Mouse (Mus musculus): ENCODE measurements at regions not wholly inside any gene's neighbourhood (a gene's known extent, or its start where the extent isn't known, plus 50 kb on each side); places are given as distances from the start of the nearest gene placed in this dataset.

DNA sequence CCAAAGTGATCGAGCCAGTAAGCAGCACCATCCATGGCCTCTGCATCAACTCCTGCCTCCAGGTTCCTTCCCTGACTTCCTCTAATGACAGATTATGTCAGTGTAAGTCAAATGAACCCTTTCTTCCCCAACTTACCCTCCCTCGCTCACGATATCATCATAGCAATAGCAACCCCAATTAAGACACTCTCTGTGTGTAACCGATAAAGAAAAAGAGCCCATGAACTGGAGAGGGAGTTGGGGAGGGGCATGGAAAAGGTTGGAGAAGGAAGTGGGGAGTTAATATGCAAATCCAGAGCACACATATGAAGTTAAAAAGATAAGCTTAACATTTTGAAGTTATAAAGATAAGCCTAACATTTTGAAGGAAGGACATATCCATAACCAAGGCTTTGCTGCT, 65.6 kb upstream of the Bach2 start:
- Histone ChIP-seq H3K9ac (no peak overlapping the region), H3K4me1 (peaks cover 8% of the 10 kb centered on the region; the same call in 1 of the 2 replicates), H3K9me3 (no peaks in the 10 kb centered on the region), H3K27me3 (replicated peaks) (no peaks in the 10 kb centered on the region), H3K27ac (no peak overlapping the region), H3K36me3 (replicated peaks) (no peaks in the 10 kb centered on the region), H3K4me3 (no peak overlapping the region), H3K4me2 (no peak overlapping the region)
- no peak for ATAC-seq (replicated peaks)
- WGBS: 87% methylated on average over 4 of the region's 4 CpGs

GRCm38 (mm10) chr4:32174771-32175170, 63.8 kb upstream of the Bach2 start:
- Histone ChIP-seq H3K4me2 (no peak overlapping the region), H3K36me3 (replicated peaks) (no peaks in the 10 kb centered on the region), H3K27ac (no peak overlapping the region), H3K4me3 (no peak overlapping the region), H3K27me3 (replicated peaks) (no peaks in the 10 kb centered on the region), H3K9me3 (no peaks in the 10 kb centered on the region), H3K4me1 (peaks cover 8% of the 10 kb centered on the region; the same call in 1 of the 2 replicates), H3K9ac (no peak overlapping the region)
- WGBS: 78% methylated on average over 7 of the region's 7 CpGs
- no peak for ATAC-seq (replicated peaks)

- no peaks in the 10 kb centered on the region for H3K9me3 ChIP-seq
- peaks cover 8% of the 10 kb centered on the region; the same call in 1 of the 2 replicates for H3K4me1 ChIP-seq
- no peaks in the 10 kb centered on the region for H3K27me3 ChIP-seq (replicated peaks)
- no peak overlapping the region for H3K4me3 ChIP-seq
- 77% methylated on average over 7 of the region's 7 CpGs for WGBS
- ATAC-seq (replicated peaks): no peak
- no peak overlapping the region for H3K27ac ChIP-seq
- H3K9ac ChIP-seq: no peak overlapping the region
- no peaks in the 10 kb centered on the region for H3K36me3 ChIP-seq (replicated peaks)
- no peak overlapping the region for H3K4me2 ChIP-seq
Measured at GRCm38 (mm10) chr4:32175231-32175630, 63.4 kb upstream of the Bach2 start.

GRCm38 (mm10) chr4:32175853-32176448, 62.7 kb upstream of the Bach2 start:
- Histone ChIP-seq H3K4me1 (peaks cover 8% of the 10 kb centered on the region; the same call in 1 of the 2 replicates), H3K4me3 (no peak overlapping the region), H3K36me3 (replicated peaks) (no peaks in the 10 kb centered on the region), H3K27ac (no peak overlapping the region), H3K9ac (no peak overlapping the region), H3K27me3 (replicated peaks) (no peaks in the 10 kb centered on the region), H3K4me2 (no peak overlapping the region), H3K9me3 (no peaks in the 10 kb centered on the region)
- WGBS: 60% methylated on average over 6 of the region's 6 CpGs
- ATAC-seq (replicated peaks): no peak

GRCm38 (mm10) chr4:32176449-32177135, 62.0 kb upstream of the Bach2 start:
- H3K27ac ChIP-seq: no peak overlapping the region
- no peak for ATAC-seq (replicated peaks)
- no peaks in the 10 kb centered on the region for H3K36me3 ChIP-seq (replicated peaks)
- H3K9me3 ChIP-seq: no peaks in the 10 kb centered on the region
- 31% methylated on average over 4 of the region's 4 CpGs for WGBS
- H3K4me1 ChIP-seq: peaks cover 8% of the 10 kb centered on the region; the same call in 1 of the 2 replicates
- H3K4me2 ChIP-seq: no peak overlapping the region
- H3K4me3 ChIP-seq: no peak overlapping the region
- H3K27me3 ChIP-seq (replicated peaks): no peaks in the 10 kb centered on the region
- H3K9ac ChIP-seq: no peak overlapping the region

DNA sequence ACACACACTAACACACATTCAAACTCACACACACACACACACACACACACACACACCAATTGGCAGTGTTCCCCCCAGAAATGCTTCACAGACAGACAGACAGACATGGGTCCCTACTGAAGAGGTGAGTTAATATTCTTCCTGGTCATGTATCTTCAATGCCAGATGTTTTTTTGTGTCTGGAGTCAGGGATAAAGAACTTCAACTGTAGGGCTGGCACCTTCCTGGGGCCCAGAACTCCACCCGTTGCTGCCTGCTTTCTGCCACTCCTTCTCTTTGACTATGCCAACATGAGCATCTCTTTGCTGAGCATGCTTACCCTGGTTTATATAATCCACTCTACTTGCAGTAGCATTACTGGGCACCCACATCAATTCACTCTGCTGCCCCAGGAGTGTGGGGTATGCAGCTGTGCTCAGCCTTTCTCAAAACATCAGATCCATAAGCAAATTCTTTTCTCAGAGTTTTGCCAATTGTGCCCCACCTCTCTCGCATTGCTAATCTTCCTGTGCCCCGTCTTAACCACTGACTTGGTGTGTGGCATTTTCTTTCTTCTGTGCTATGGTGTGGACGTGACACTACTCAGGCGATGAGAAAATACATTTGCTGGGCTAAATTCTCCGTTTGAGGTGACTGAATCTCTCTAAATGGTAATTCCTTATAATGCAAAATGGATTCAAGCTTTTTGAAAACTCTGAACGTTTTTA, 60.5 kb upstream of the Bach2 start:
- no peaks in the 10 kb centered on the region for H3K9me3 ChIP-seq
- H3K27ac ChIP-seq: no peak overlapping the region
- no peaks in the 10 kb centered on the region for H3K36me3 ChIP-seq (replicated peaks)
- H3K9ac ChIP-seq: no peak overlapping the region
- H3K4me3 ChIP-seq: no peak overlapping the region
- WGBS: 79% methylated on average over 7 of the region's 7 CpGs
- ATAC-seq (replicated peaks): no peak
- peaks cover 8% of the 10 kb centered on the region; the same call in 1 of the 2 replicates for H3K4me1 ChIP-seq
- no peak overlapping the region for H3K4me2 ChIP-seq
- H3K27me3 ChIP-seq (replicated peaks): no peaks in the 10 kb centered on the region

DNA sequence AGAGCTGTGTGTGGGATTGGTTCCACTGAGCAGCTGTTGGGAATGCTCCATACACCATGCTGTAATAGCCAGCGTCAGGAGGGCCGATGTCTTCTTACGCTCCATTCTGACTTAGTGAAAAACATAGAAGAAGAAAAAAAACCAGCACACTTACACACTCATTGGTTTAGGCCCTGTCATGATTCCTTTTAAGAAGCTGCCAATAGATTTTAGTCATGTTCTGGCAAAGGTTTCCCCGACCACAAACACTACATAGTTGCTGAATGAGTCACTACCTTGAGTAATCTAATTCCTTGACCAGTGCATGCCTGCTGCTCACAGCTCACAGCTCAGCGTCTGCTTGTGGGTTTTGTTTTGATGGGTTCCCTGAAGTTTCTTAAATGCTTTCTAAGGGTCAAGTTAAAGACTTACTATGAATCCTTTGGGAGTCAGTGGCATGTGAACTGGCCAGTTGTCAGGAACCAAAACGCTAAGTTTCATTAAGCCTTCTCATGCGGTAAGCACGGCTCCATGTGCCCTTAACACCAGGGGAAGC, 58.8 kb upstream of the Bach2 start:
- Histone ChIP-seq H3K9ac (no peak overlapping the region), H3K4me2 (no peak overlapping the region), H3K9me3 (no peaks in the 10 kb centered on the region), H3K27me3 (replicated peaks) (no peaks in the 10 kb centered on the region), H3K27ac (no peak overlapping the region), H3K4me3 (no peak overlapping the region), H3K4me1 (peaks cover 8% of the 10 kb centered on the region; the same call in 1 of the 2 replicates), H3K36me3 (replicated peaks) (no peaks in the 10 kb centered on the region)
- ATAC-seq (replicated peaks): no peak
- 56% methylated on average over 8 of the region's 8 CpGs for WGBS

DNA sequence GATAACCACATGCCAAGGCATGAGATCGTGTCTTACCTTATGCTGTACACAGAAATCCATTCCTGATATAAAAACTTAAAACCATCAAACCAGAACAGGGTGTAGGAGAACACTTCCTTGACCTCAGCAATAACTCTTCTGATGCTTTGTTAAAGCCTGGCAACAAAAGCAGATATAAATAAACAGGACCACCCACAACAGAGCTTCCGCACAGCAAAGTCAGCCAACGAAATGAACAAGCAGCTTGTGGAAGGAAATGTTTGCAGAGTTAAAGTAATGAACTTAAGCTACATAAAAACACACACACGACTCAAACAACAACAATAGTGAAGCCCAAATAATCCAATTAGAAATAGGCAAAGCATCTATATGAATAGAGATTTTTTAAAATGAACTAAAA, 54.8 kb upstream of the Bach2 start:
- Histone ChIP-seq H3K4me2 (no peak overlapping the region), H3K9me3 (no peaks in the 10 kb centered on the region), H3K36me3 (replicated peaks) (no peaks in the 10 kb centered on the region), H3K9ac (no peak overlapping the region), H3K4me3 (no peak overlapping the region), H3K27me3 (replicated peaks) (no peaks in the 10 kb centered on the region), H3K27ac (no peak overlapping the region), H3K4me1 (peaks cover 2% of the 10 kb centered on the region; the same call in 1 of the 2 replicates)
- ATAC-seq (replicated peaks): no peak
- 82% methylated on average over 4 of the region's 4 CpGs for WGBS

GRCm38 (mm10) chr4:32185986-32186385, 52.6 kb upstream of the Bach2 start:
- H3K4me3 ChIP-seq: no peak overlapping the region
- H3K9ac ChIP-seq: no peak overlapping the region
- H3K27me3 ChIP-seq (replicated peaks): no peaks in the 10 kb centered on the region
- 82% methylated on average over 10 of the region's 10 CpGs for WGBS
- peaks cover 3% of the 10 kb centered on the region; the same call in 1 of the 2 replicates for H3K4me1 ChIP-seq
- H3K9me3 ChIP-seq: no peaks in the 10 kb centered on the region
- H3K4me2 ChIP-seq: no peak overlapping the region
- ATAC-seq (replicated peaks): no peak
- no peak overlapping the region for H3K27ac ChIP-seq
- no peaks in the 10 kb centered on the region for H3K36me3 ChIP-seq (replicated peaks)

DNA sequence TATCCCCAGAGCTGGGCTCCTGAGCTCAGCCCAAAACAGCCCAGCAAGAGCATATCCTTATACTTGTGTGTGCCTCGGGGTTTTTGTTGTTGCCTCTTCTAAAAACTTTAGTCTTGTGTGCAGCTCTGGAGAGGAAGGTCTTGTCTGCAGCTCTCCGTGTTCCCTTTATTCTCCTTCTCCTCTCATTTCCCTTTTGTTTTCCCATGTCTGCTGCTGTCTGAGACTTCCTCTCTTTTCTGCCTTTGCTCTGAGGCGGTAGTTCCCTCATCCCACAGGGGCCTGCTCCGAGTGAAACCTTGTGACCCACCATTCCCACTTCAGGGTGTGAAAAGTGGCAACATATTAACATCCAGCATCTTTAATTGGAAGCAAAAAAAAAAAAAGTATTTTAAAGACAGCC, 51.5 kb upstream of the Bach2 start:
- Histone ChIP-seq H3K4me1 (peaks cover 3% of the 10 kb centered on the region; the same call in 1 of the 2 replicates), H3K4me3 (no peak overlapping the region), H3K9ac (no peak overlapping the region), H3K9me3 (no peaks in the 10 kb centered on the region), H3K27me3 (replicated peaks) (no peaks in the 10 kb centered on the region), H3K4me2 (no peak overlapping the region), H3K27ac (no peak overlapping the region), H3K36me3 (replicated peaks) (no peaks in the 10 kb centered on the region)
- ATAC-seq (replicated peaks): no peak
- 57% methylated on average over 4 of the region's 4 CpGs for WGBS

- Histone ChIP-seq H3K4me1 (peaks cover 3% of the 10 kb centered on the region; the same call in 1 of the 2 replicates), H3K27ac (no peak overlapping the region), H3K4me3 (no peak overlapping the region), H3K36me3 (replicated peaks) (no peaks in the 10 kb centered on the region), H3K4me2 (no peak overlapping the region), H3K9me3 (no peaks in the 10 kb centered on the region), H3K9ac (no peak overlapping the region), H3K27me3 (replicated peaks) (no peaks in the 10 kb centered on the region)
- WGBS: 86% methylated on average over 1 of the region's 1 CpGs
- ATAC-seq (replicated peaks): no peak
Measured at GRCm38 (mm10) chr4:32188076-32188475, 50.5 kb upstream of the Bach2 start.

GRCm38 (mm10) chr4:32188752-32189415, 49.7 kb upstream of the Bach2 start:
- Histone ChIP-seq H3K27ac (no peak overlapping the region), H3K27me3 (replicated peaks) (no peaks in the 10 kb centered on the region), H3K4me3 (no peak overlapping the region), H3K4me1 (peaks cover 3% of the 10 kb centered on the region; the same call in 1 of the 2 replicates), H3K36me3 (replicated peaks) (no peaks in the 10 kb centered on the region), H3K9ac (no peak overlapping the region), H3K9me3 (no peaks in the 10 kb centered on the region), H3K4me2 (no peak overlapping the region)
- no peak for ATAC-seq (replicated peaks)
- 56% methylated on average over 8 of the region's 8 CpGs for WGBS
